Mouse (Mus musculus): ENCODE measurements at regions not wholly inside any gene's neighbourhood (a gene's known extent, or its start where the extent isn't known, plus 50 kb on each side); places are given as distances from the start of the nearest gene placed in this dataset.

- no peaks in the 10 kb centered on the region for H3K4me1 ChIP-seq (replicated peaks; ENCODE audit: control insufficient read depth, insufficient read depth, low read length)
- H3K36me3 ChIP-seq (ENCODE audit: control insufficient read depth, insufficient read depth, low read length), result no peaks in the 10 kb centered on the region
- WGBS, result 95% methylated on average over 3 of the region's 3 CpGs
- DNase-seq, result no peak
- TF ChIP-seq POLR2A (IDR thresholded peaks at IDR 0.05; ENCODE audit: control insufficient read depth, extremely low read depth, insufficient read depth, low read length, poor library complexity), result no peak
- no peak for TF ChIP-seq CTCF (IDR thresholded peaks at IDR 0.05; ENCODE audit: borderline replicate concordance, control insufficient read depth, extremely low read depth, insufficient read depth, low read length, poor library complexity)
- no peak overlapping the region for H3K27ac ChIP-seq (ENCODE audit: control insufficient read depth, insufficient read depth, low read length)
- no peak overlapping the region for H3K4me3 ChIP-seq (ENCODE audit: control insufficient read depth, insufficient read depth, low read length)
- H3K27me3 ChIP-seq (ENCODE audit: control insufficient read depth, insufficient read depth, low read length), result no peaks in the 10 kb centered on the region
Observed at GRCm38 (mm10) chr2:166241310-166241709, 85.8 kb upstream of the Sulf2 start.

- no peaks in the 10 kb centered on the region for H3K27me3 ChIP-seq (ENCODE audit: control insufficient read depth, insufficient read depth, low read length)
- no peak overlapping the region for H3K4me3 ChIP-seq (ENCODE audit: control insufficient read depth, insufficient read depth, low read length)
- TF ChIP-seq POLR2A (IDR thresholded peaks at IDR 0.05; ENCODE audit: control insufficient read depth, extremely low read depth, insufficient read depth, low read length, poor library complexity) (no peak), CTCF (IDR thresholded peaks at IDR 0.05; ENCODE audit: borderline replicate concordance, control insufficient read depth, extremely low read depth, insufficient read depth, low read length, poor library complexity) (no peak)
- no peak overlapping the region for H3K27ac ChIP-seq (ENCODE audit: control insufficient read depth, insufficient read depth, low read length)
- DNase-seq, result no peak
- WGBS, result 91% methylated on average over 4 of the region's 4 CpGs
- no peaks in the 10 kb centered on the region for H3K4me1 ChIP-seq (replicated peaks; ENCODE audit: control insufficient read depth, insufficient read depth, low read length)
- H3K36me3 ChIP-seq (ENCODE audit: control insufficient read depth, insufficient read depth, low read length), result no peaks in the 10 kb centered on the region
Observed at GRCm38 (mm10) chr2:166240056-166240455, 84.6 kb upstream of the Sulf2 start.

DNA sequence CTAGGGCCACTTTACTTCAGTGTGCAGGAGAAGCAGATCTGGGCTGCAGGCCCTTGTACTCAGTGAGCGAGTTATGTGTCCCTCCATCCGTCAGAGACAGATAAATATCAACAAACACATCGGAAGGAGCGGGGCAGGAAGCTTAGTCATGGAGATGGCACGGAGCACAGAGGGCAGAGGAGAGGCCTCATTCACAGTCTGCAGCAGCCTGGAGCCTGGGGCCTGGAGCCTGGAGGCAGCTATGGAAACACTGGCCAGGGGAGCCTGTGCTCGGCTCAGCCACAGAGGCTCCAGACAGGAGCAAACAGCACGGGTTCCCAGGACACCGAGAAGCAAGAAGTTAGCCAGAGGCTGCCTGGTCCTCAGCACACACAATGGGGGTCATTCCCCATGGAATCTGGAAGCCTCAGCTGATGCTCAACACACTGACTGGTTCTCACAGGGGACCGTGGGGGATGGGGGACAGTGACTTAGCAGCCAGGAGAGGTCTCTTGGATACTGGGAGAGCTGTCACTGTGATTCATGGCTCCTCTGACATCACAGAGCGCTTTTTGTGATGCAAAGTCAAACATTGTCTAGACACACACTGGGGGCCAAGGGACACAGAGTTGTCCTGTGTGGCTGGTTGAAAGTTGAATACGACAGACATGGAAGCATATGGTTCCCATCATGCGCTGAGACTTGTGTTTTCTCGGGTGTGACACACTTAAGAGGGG lies 82.2 kb upstream of the Sulf2 start:
- no peak overlapping the region for H3K27ac ChIP-seq (ENCODE audit: control insufficient read depth, insufficient read depth, low read length)
- no peak for DNase-seq
- no peaks in the 10 kb centered on the region for H3K36me3 ChIP-seq (ENCODE audit: control insufficient read depth, insufficient read depth, low read length)
- H3K4me3 ChIP-seq (ENCODE audit: control insufficient read depth, insufficient read depth, low read length), result no peak overlapping the region
- no peaks in the 10 kb centered on the region for H3K27me3 ChIP-seq (ENCODE audit: control insufficient read depth, insufficient read depth, low read length)
- WGBS, result 93% methylated on average over 13 of the region's 13 CpGs
- TF ChIP-seq POLR2A (IDR thresholded peaks at IDR 0.05; ENCODE audit: control insufficient read depth, extremely low read depth, insufficient read depth, low read length, poor library complexity) (no peak), CTCF (IDR thresholded peaks at IDR 0.05; ENCODE audit: borderline replicate concordance, control insufficient read depth, extremely low read depth, insufficient read depth, low read length, poor library complexity) (no peak)
- no peaks in the 10 kb centered on the region for H3K4me1 ChIP-seq (replicated peaks; ENCODE audit: control insufficient read depth, insufficient read depth, low read length)

GRCm38 (mm10) chr2:166236102-166236501 lies 80.6 kb upstream of the Sulf2 start:
- TF ChIP-seq POLR2A (IDR thresholded peaks at IDR 0.05; ENCODE audit: control insufficient read depth, extremely low read depth, insufficient read depth, low read length, poor library complexity) (no peak), CTCF (IDR thresholded peaks at IDR 0.05; ENCODE audit: borderline replicate concordance, control insufficient read depth, extremely low read depth, insufficient read depth, low read length, poor library complexity) (no peak)
- no peak for DNase-seq
- no peak overlapping the region for H3K27ac ChIP-seq (ENCODE audit: control insufficient read depth, insufficient read depth, low read length)
- H3K4me1 ChIP-seq (replicated peaks; ENCODE audit: control insufficient read depth, insufficient read depth, low read length), result no peaks in the 10 kb centered on the region
- H3K27me3 ChIP-seq (ENCODE audit: control insufficient read depth, insufficient read depth, low read length), result no peaks in the 10 kb centered on the region
- WGBS, result 85% methylated on average over 5 of the region's 5 CpGs
- H3K36me3 ChIP-seq (ENCODE audit: control insufficient read depth, insufficient read depth, low read length), result no peaks in the 10 kb centered on the region
- H3K4me3 ChIP-seq (ENCODE audit: control insufficient read depth, insufficient read depth, low read length), result no peak overlapping the region

DNA sequence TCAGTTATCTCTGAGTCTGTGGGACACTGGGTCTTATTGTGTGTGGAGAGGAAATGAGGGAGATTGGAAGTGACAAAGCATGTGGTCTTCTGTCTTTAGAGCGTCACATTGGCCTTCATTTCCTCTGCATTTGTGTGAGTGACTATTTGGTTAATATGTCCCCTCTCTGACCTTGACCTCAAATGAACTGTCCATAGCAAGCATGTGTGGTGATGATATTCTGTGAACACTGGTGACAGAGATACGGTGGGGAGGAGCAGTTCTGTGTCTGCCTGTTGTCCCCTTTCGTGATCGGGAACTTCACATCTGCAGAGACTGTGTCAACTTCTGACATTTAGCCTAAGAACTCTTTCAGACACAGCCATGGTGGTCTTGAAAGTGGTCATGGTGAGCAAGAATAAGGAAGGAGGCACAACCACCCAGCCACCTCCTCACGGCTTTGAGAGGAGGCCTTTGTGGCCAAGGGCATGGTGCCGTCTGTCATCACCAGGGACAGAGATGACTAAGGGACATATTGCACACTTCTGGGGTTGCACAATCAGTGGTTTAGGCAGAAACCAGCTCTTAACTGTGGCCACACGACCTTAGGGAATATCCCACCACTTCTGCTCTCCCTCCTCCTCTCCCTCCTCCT lies 79.2 kb upstream of the Sulf2 start:
- Histone ChIP-seq H3K36me3 (ENCODE audit: control insufficient read depth, insufficient read depth, low read length) (no peaks in the 10 kb centered on the region), H3K27ac (ENCODE audit: control insufficient read depth, insufficient read depth, low read length) (no peak overlapping the region), H3K4me1 (replicated peaks; ENCODE audit: control insufficient read depth, insufficient read depth, low read length) (no peaks in the 10 kb centered on the region), H3K4me3 (ENCODE audit: control insufficient read depth, insufficient read depth, low read length) (no peak overlapping the region), H3K27me3 (ENCODE audit: control insufficient read depth, insufficient read depth, low read length) (no peaks in the 10 kb centered on the region)
- 58% methylated on average over 7 of the region's 7 CpGs for WGBS
- no peak for TF ChIP-seq CTCF (IDR thresholded peaks at IDR 0.05; ENCODE audit: borderline replicate concordance, control insufficient read depth, extremely low read depth, insufficient read depth, low read length, poor library complexity)
- TF ChIP-seq POLR2A (IDR thresholded peaks at IDR 0.05; ENCODE audit: control insufficient read depth, extremely low read depth, insufficient read depth, low read length, poor library complexity), result no peak
- no peak for DNase-seq

GRCm38 (mm10) chr2:166233246-166233645 lies 77.8 kb upstream of the Sulf2 start:
- H3K27me3 ChIP-seq (ENCODE audit: control insufficient read depth, insufficient read depth, low read length), result no peaks in the 10 kb centered on the region
- no peak for DNase-seq
- no peaks in the 10 kb centered on the region for H3K4me1 ChIP-seq (replicated peaks; ENCODE audit: control insufficient read depth, insufficient read depth, low read length)

More at GRCm38 (mm10) chr2:166233246-166233645, 77.8 kb upstream of the Sulf2 start:
- TF ChIP-seq POLR2A (IDR thresholded peaks at IDR 0.05; ENCODE audit: control insufficient read depth, extremely low read depth, insufficient read depth, low read length, poor library complexity) (no peak), CTCF (IDR thresholded peaks at IDR 0.05; ENCODE audit: borderline replicate concordance, control insufficient read depth, extremely low read depth, insufficient read depth, low read length, poor library complexity) (no peak)
- Histone ChIP-seq H3K27ac (ENCODE audit: control insufficient read depth, insufficient read depth, low read length) (no peak overlapping the region), H3K4me3 (ENCODE audit: control insufficient read depth, insufficient read depth, low read length) (no peak overlapping the region), H3K36me3 (ENCODE audit: control insufficient read depth, insufficient read depth, low read length) (no peaks in the 10 kb centered on the region)
- 94% methylated on average over 1 of the region's 1 CpGs for WGBS

Measured in thymus, adult 2 months (tissue).